Comparison of ENCODE assay signal across 8 mouse cellular contexts in the genomic region with DNA sequence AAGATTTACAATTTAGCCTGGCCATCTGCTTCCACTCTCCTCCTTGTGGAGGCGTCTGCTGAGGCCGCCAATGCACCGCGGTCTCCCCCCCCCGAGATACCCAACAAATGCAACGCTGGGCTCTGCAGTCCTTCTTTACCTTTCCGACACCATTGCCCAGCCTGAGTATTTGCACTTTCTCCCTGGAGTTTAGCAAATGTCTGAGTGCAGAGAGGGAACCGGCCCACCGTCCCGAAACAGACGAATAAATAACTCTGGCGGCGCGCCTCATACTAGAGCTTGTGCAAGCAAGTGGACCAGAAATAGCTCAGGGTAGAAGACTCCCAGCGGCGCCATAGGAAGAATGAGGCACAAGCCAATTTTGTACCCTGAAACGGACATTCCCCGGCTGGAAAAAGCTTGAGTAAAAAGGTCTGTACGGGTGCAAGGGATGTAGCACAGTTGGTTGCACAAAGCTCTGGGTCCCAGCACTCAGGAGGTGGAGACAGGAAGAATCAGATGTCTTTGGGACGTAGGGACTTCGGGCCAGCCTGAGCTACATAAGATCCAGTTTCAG. TPM values are rescaled to one million over a fixed set of nuclear protein-coding genes. Genes with fewer than 3 reads are reported as not detected.
DNase-seq lines count a peak whose midpoint lies in the region; ATAC-seq and TF ChIP-seq lines count a peak whose summit lies in the region.

No protein-coding gene starts in this region.

- peaks cover 42% of the 10 kb centered on the region for H3K36me3 ChIP-seq in G1E (replicated peaks)
- H3K36me3 ChIP-seq in forebrain, embryonic 11.5 days (ENCODE audit: control insufficient read depth, insufficient read depth, low read length), result no peaks in the 10 kb centered on the region
- no peaks in the 10 kb centered on the region for H3K36me3 ChIP-seq in heart, embryonic 16.5 days (ENCODE audit: control insufficient read depth, insufficient read depth)
- no peaks in the 10 kb centered on the region for H3K36me3 ChIP-seq in neural tube, embryonic 12.5 days

- peak overlapping the region; percentile 46; the same call in 1 of the 2 replicates for H3K27ac ChIP-seq in forebrain, embryonic 11.5 days (ENCODE audit: low read depth, low read length)
- peak overlapping the region; percentile 97 for H3K27ac ChIP-seq in heart, embryonic 16.5 days (ENCODE audit: low read length)
- peak overlapping the region; percentile 22; the same call in 1 of the 2 replicates for H3K27ac ChIP-seq in neural tube, embryonic 12.5 days

- no peaks in the 10 kb centered on the region for H3K27me3 ChIP-seq in G1E (ENCODE audit: insufficient read depth, low read length)
- H3K27me3 ChIP-seq in forebrain, embryonic 11.5 days (ENCODE audit: control insufficient read depth, insufficient read depth, low read length), result no peaks in the 10 kb centered on the region
- H3K27me3 ChIP-seq in heart, embryonic 16.5 days (ENCODE audit: control insufficient read depth, insufficient read depth, low read length), result no peaks in the 10 kb centered on the region
- no peaks in the 10 kb centered on the region for H3K27me3 ChIP-seq in neural tube, embryonic 12.5 days (replicated peaks)

- ATAC-seq in G1E (ENCODE audit: extremely low read depth, insufficient number of reproducible peaks, low FRiP score, poor library complexity, severe bottlenecking), result no peak
- peak; percentile 32; the same call in 1 of the 2 replicates for ATAC-seq in forebrain, embryonic 11.5 days (replicated peaks; ENCODE audit: low FRiP score)
- ATAC-seq in heart, embryonic 16.5 days (replicated peaks; ENCODE audit: extremely low read depth, insufficient read depth, low FRiP score), result peak; percentile 23
- ATAC-seq in neural tube, embryonic 12.5 days (ENCODE audit: low FRiP score, low read depth), result peak; percentile 21; the same call in 1 of the 2 replicates

- peak overlapping the region; percentile 72 for H3K4me3 ChIP-seq in G1E (ENCODE audit: low read depth, low read length)
- peak overlapping the region; percentile 52 for H3K4me3 ChIP-seq in forebrain, embryonic 11.5 days (ENCODE audit: low read depth, low read length)
- peak overlapping the region; percentile 74 for H3K4me3 ChIP-seq in heart, embryonic 16.5 days (ENCODE audit: low read length)
- peak overlapping the region; percentile 84 for H3K4me3 ChIP-seq in lung, adult 2 months (replicated peaks; ENCODE audit: extremely low read depth, low read depth, low read length)
- H3K4me3 ChIP-seq in neural tube, embryonic 12.5 days, result peak overlapping the region; percentile 57

- peak overlapping the region; percentile 83 for H3K4me2 ChIP-seq in forebrain, embryonic 11.5 days (ENCODE audit: low read depth, low read length, severe bottlenecking)
- peak overlapping the region; percentile 77 for H3K4me2 ChIP-seq in heart, embryonic 16.5 days (ENCODE audit: low read depth, low read length)
- H3K4me2 ChIP-seq in neural tube, embryonic 12.5 days (replicated peaks), result peak overlapping the region; percentile 79

- no peak for DNase-seq in G1E (ENCODE audit: low spot score)
- DNase-seq in c-Kit-positive CD71-positive TER-119-positive erythroid progenitor cells, embryonic 14.5 days (ENCODE audit: low spot score), result peak; percentile 47
- peak; percentile 74 for DNase-seq in forebrain, embryonic 11.5 days (ENCODE audit: low spot score)
- peak; percentile 70 for DNase-seq in kidney, postnatal 14 days
- DNase-seq in lung, adult 2 months, result peak; percentile 73
- DNase-seq in thymus, postnatal 25 days, result peak; percentile 61

- H3K4me1 ChIP-seq in G1E (ENCODE audit: insufficient read depth, low read depth, low read length), result peaks cover 77% of the 10 kb centered on the region
- H3K4me1 ChIP-seq in forebrain, embryonic 11.5 days (replicated peaks; ENCODE audit: control insufficient read depth, insufficient read depth, low read length), result peaks cover 12% of the 10 kb centered on the region
- H3K4me1 ChIP-seq in heart, embryonic 16.5 days (ENCODE audit: control insufficient read depth, insufficient read depth, low read length), result peaks cover 32% of the 10 kb centered on the region
- peaks cover 14% of the 10 kb centered on the region for H3K4me1 ChIP-seq in lung, adult 2 months (ENCODE audit: control insufficient read depth, insufficient read depth, low read length)
- H3K4me1 ChIP-seq in neural tube, embryonic 12.5 days, result peaks cover 20% of the 10 kb centered on the region

- no peaks in the 10 kb centered on the region for H3K9me3 ChIP-seq in G1E (replicated peaks)
- H3K9me3 ChIP-seq in forebrain, embryonic 11.5 days (ENCODE audit: control insufficient read depth, low read length), result no peaks in the 10 kb centered on the region
- no peaks in the 10 kb centered on the region for H3K9me3 ChIP-seq in heart, embryonic 16.5 days (replicated peaks; ENCODE audit: control insufficient read depth, low read length)
- no peaks in the 10 kb centered on the region for H3K9me3 ChIP-seq in neural tube, embryonic 12.5 days

- H3K9ac ChIP-seq in forebrain, embryonic 11.5 days (ENCODE audit: low read length), result peak overlapping the region; percentile 63
- peak overlapping the region; percentile 81 for H3K9ac ChIP-seq in heart, embryonic 16.5 days (ENCODE audit: low read length)
- peak overlapping the region; percentile 54 for H3K9ac ChIP-seq in neural tube, embryonic 12.5 days

- WGBS in forebrain, embryonic 11.5 days, result 3% methylated on average over 21 of the region's 21 CpGs
- WGBS in heart, embryonic 16.5 days, result 1% methylated on average over 21 of the region's 21 CpGs
- WGBS in lung, adult 2 months, result under 1% methylated on average over 21 of the region's 21 CpGs
- WGBS in neural tube, embryonic 12.5 days, result 2% methylated on average over 21 of the region's 21 CpGs

- TF ChIP-seq POLR2A in lung, adult 2 months (IDR thresholded peaks at IDR 0.05; ENCODE audit: borderline replicate concordance, extremely low read depth, low read depth, low read length), result peak; percentile 28; the same call in 1 of the 2 replicates

- no peak for TF ChIP-seq CTCF in G1E (IDR thresholded peaks at IDR 0.05; ENCODE audit: low read depth, low read length)
- TF ChIP-seq CTCF in lung, adult 2 months (IDR thresholded peaks at IDR 0.05; ENCODE audit: insufficient read depth, low read length), result no peak

RNA-seq across cellular contexts. Expression of gene Myl6b, which starts 0.7 kb away (rescaled TPM):
- total RNA-seq in G1E (2014; fragmentation: Nextera tagmentation), result 11.4 and 13.1 TPM in 2 replicates
- total RNA-seq in G1E (2017), result 1.7 and 2.0 TPM in 2 replicates
- 14.7 and 17.4 TPM in 2 replicates for polyA plus RNA-seq in G1E (2012)
- 3.0 and 3.4 TPM in 2 replicates for polyA plus RNA-seq in forebrain, embryonic 11.5 days (2014; fragmentation: Nextera tagmentation; extraction: Ambion mirVana)
- 4.2 and 4.4 TPM in 2 replicates for polyA plus RNA-seq in heart, embryonic 16.5 days (2015; fragmentation: Nextera tagmentation; extraction: Ambion mirVana)
- 1.9 and 2.0 TPM in 2 replicates for polyA plus RNA-seq in lung, adult 2 months (2012; rRNA removed)
- 3.1 and 3.9 TPM in 2 replicates for polyA plus RNA-seq in neural tube, embryonic 12.5 days (2016; fragmentation: Nextera tagmentation; extraction: Ambion mirVana)

RNA-seq across cellular contexts. Expression of gene Myl6, which starts 5.2 kb away (rescaled TPM):
- total RNA-seq in G1E (2014; fragmentation: Nextera tagmentation), result 207 and 266 TPM in 2 replicates
- 1,414 and 1,457 TPM in 2 replicates for total RNA-seq in G1E (2017)
- 273 and 359 TPM in 2 replicates for polyA plus RNA-seq in G1E (2012)
- 620 and 659 TPM in 2 replicates for polyA plus RNA-seq in forebrain, embryonic 11.5 days (2014; fragmentation: Nextera tagmentation; extraction: Ambion mirVana)
- polyA plus RNA-seq in heart, embryonic 16.5 days (2015; fragmentation: Nextera tagmentation; extraction: Ambion mirVana), result 945 and 1,125 TPM in 2 replicates
- polyA plus RNA-seq in lung, adult 2 months (2012; rRNA removed), result 771 and 1,159 TPM in 2 replicates
- polyA plus RNA-seq in neural tube, embryonic 12.5 days (2016; fragmentation: Nextera tagmentation; extraction: Ambion mirVana), result 879 and 909 TPM in 2 replicates

RNA-seq across cellular contexts. Expression of gene Esyt1, which starts 26.5 kb away (rescaled TPM):
- total RNA-seq in G1E (2014; fragmentation: Nextera tagmentation) (31.8 and 36.0 TPM in 2 replicates), G1E (2017) (98.1 and 107 TPM in 2 replicates)
- polyA plus RNA-seq in G1E (2012), result 72.2 and 80.2 TPM in 2 replicates
- 15.2 and 18.1 TPM in 2 replicates for polyA plus RNA-seq in forebrain, embryonic 11.5 days (2014; fragmentation: Nextera tagmentation; extraction: Ambion mirVana)
- polyA plus RNA-seq in heart, embryonic 16.5 days (2015; fragmentation: Nextera tagmentation; extraction: Ambion mirVana), result 22.5 and 25.7 TPM in 2 replicates
- 94.9 and 97.2 TPM in 2 replicates for polyA plus RNA-seq in lung, adult 2 months (2012; rRNA removed)
- polyA plus RNA-seq in neural tube, embryonic 12.5 days (2016; fragmentation: Nextera tagmentation; extraction: Ambion mirVana), result 38.3 and 45.3 TPM in 2 replicates

RNA-seq across cellular contexts. Expression of gene Smarcc2, which starts 40.1 kb away (rescaled TPM):
- total RNA-seq in G1E (2014; fragmentation: Nextera tagmentation) (100 and 109 TPM in 2 replicates), G1E (2017) (36.3 and 47.4 TPM in 2 replicates)
- polyA plus RNA-seq in G1E (2012), result 153 and 174 TPM in 2 replicates
- polyA plus RNA-seq in forebrain, embryonic 11.5 days (2014; fragmentation: Nextera tagmentation; extraction: Ambion mirVana), result 139 and 144 TPM in 2 replicates
- 54.9 and 57.5 TPM in 2 replicates for polyA plus RNA-seq in heart, embryonic 16.5 days (2015; fragmentation: Nextera tagmentation; extraction: Ambion mirVana)
- polyA plus RNA-seq in lung, adult 2 months (2012; rRNA removed), result 99.8 TPM in 2 replicates
- polyA plus RNA-seq in neural tube, embryonic 12.5 days (2016; fragmentation: Nextera tagmentation; extraction: Ambion mirVana), result 174 and 177 TPM in 2 replicates

RNA-seq across cellular contexts. Expression of gene Zc3h10, which starts 48.4 kb away (rescaled TPM):
- 7.2 and 9.2 TPM in 2 replicates for total RNA-seq in G1E (2014; fragmentation: Nextera tagmentation)
- total RNA-seq in G1E (2017), result 12.0 and 13.3 TPM in 2 replicates
- 21.1 and 21.9 TPM in 2 replicates for polyA plus RNA-seq in G1E (2012)
- polyA plus RNA-seq in forebrain, embryonic 11.5 days (2014; fragmentation: Nextera tagmentation; extraction: Ambion mirVana), result 16.3 and 17.5 TPM in 2 replicates
- 8.4 and 9.5 TPM in 2 replicates for polyA plus RNA-seq in heart, embryonic 16.5 days (2015; fragmentation: Nextera tagmentation; extraction: Ambion mirVana)
- 13.2 and 15.1 TPM in 2 replicates for polyA plus RNA-seq in lung, adult 2 months (2012; rRNA removed)
- polyA plus RNA-seq in neural tube, embryonic 12.5 days (2016; fragmentation: Nextera tagmentation; extraction: Ambion mirVana), result 18.9 and 20.3 TPM in 2 replicates

Comparison
In these comparisons a context has a peak if more than half of its experiments do, and no peak if none do; other contexts are left out.
1. H3K27ac ChIP-seq: peak in every context shown above with its lines; median percentile 97 in heart, embryonic 16.5 days; 46 in forebrain, embryonic 11.5 days; 22 in neural tube, embryonic 12.5 days.